Mouse (Mus musculus) frontal cortex, postnatal 14 days (tissue): ENCODE data around the gene Parg.
"Not testable (repeated sequence)": the region's sequence is repeated elsewhere in the genome, so short reads cannot be mapped to it uniquely, and the experiment has no call there.

ENCODE experiments used
- DNase-seq, 2 experiments: peaks; one replicate each; pipeline ENCODE4 v3.0.0; 2022; ENCODE audit warnings: low spot score in 2 of 2

Parg gene

GRCm38 (mm10) chr14:32201791-32202451 lies at the start of gene Parg, which contains the start of gene Timm23:
Gene Parg, plus strand, starts transcription at chr14:32201949.
Gene Timm23, minus strand, starts transcription at chr14:32201898.
- peak; percentile 78 to 84 for DNase-seq

- no peak for DNase-seq
These were observed 49.3 kb upstream of the Parg start for GRCm38 (mm10) chr14:32152243-32152965.

- no peak for DNase-seq
These were observed 48.6 kb upstream of the Parg start for GRCm38 (mm10) chr14:32153156-32153555.

GRCm38 (mm10) chr14:32154758-32155157 lies 47.0 kb upstream of the Parg start:
- no peak for DNase-seq

GRCm38 (mm10) chr14:32159150-32159670 lies 42.5 kb upstream of the Parg start:
- no peak for DNase-seq

- DNase-seq: peak; percentile 97 to 98
These were observed 42.0 kb upstream of the Parg start, which contains the start of gene Ncoa4 for GRCm38 (mm10) chr14:32159690-32160246. Gene Ncoa4, plus strand, starts transcription at chr14:32159865.

- no peak for DNase-seq
These were observed 41.2 kb upstream of the Parg start for GRCm38 (mm10) chr14:32160563-32160962.

- no peak for DNase-seq
These were observed 40.5 kb upstream of the Parg start for GRCm38 (mm10) chr14:32161090-32161885.

GRCm38 (mm10) chr14:32162231-32162630 lies 39.5 kb upstream of the Parg start:
- DNase-seq: no peak

- DNase-seq: no peak
These were observed 38.4 kb upstream of the Parg start for GRCm38 (mm10) chr14:32163203-32163888.

GRCm38 (mm10) chr14:32164173-32165051 lies 37.3 kb upstream of the Parg start:
- no peak for DNase-seq

- DNase-seq: peak; percentile 19 to 20
These were observed 36.3 kb upstream of the Parg start for GRCm38 (mm10) chr14:32165278-32166061.

- no peak for DNase-seq
These were observed 35.7 kb upstream of the Parg start for GRCm38 (mm10) chr14:32166062-32166441.

GRCm38 (mm10) chr14:32166840-32167239 lies 34.9 kb upstream of the Parg start:
- DNase-seq: no peak

- DNase-seq: no peak
These were observed 34.4 kb upstream of the Parg start for GRCm38 (mm10) chr14:32167326-32167725.

- DNase-seq: no peak
These were observed 33.0 kb upstream of the Parg start for GRCm38 (mm10) chr14:32168653-32169231.

- no peak for DNase-seq
These were observed 31.6 kb upstream of the Parg start for GRCm38 (mm10) chr14:32170137-32170536.

GRCm38 (mm10) chr14:32175310-32175709 lies 26.4 kb upstream of the Parg start:
- DNase-seq: no peak

GRCm38 (mm10) chr14:32176590-32176989 lies 25.2 kb upstream of the Parg start:
- DNase-seq: not testable (repeated sequence)
